Mouse (Mus musculus): ENCODE results near the gene Sfpq.
"Not testable (repeated sequence)": the region's sequence is repeated elsewhere in the genome, so short reads cannot be mapped to it uniquely, and the experiment has no call there.

Sfpq gene

GRCm38 (mm10) chr4:127021151-127021945 is at the start of gene Sfpq:
Gene Sfpq, plus strand, starts transcription at chr4:127021324.
- DNase-seq (ENCODE audit: low read depth, low spot score): peak; percentile 99

DNA sequence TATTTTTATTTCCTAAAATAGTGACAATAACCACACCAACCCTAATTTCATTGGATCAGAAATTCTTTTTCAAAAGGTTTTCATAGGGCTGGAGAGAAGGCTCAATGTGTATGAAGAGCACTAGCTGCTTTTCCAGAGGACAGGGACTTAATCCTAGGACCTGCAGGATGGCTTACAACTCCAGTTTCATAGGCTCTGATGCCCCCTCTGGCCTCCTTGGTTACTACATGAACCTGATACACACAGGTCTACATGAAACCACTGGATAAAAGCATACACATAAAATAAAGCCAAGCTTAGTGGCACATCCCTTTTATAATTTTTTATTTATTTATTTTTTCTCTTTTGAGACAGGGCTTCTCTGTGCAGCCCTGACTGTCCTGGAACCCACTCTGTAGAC is 43.7 kb upstream of the Sfpq start:
- DNase-seq (ENCODE audit: low read depth, low spot score): peak; percentile 43

GRCm38 (mm10) chr4:126978706-126979105 is 42.4 kb upstream of the Sfpq start:
- DNase-seq (ENCODE audit: low read depth, low spot score): no peak

GRCm38 (mm10) chr4:126983321-126983720 is 37.8 kb upstream of the Sfpq start:
- DNase-seq (ENCODE audit: low read depth, low spot score): no peak

DNA sequence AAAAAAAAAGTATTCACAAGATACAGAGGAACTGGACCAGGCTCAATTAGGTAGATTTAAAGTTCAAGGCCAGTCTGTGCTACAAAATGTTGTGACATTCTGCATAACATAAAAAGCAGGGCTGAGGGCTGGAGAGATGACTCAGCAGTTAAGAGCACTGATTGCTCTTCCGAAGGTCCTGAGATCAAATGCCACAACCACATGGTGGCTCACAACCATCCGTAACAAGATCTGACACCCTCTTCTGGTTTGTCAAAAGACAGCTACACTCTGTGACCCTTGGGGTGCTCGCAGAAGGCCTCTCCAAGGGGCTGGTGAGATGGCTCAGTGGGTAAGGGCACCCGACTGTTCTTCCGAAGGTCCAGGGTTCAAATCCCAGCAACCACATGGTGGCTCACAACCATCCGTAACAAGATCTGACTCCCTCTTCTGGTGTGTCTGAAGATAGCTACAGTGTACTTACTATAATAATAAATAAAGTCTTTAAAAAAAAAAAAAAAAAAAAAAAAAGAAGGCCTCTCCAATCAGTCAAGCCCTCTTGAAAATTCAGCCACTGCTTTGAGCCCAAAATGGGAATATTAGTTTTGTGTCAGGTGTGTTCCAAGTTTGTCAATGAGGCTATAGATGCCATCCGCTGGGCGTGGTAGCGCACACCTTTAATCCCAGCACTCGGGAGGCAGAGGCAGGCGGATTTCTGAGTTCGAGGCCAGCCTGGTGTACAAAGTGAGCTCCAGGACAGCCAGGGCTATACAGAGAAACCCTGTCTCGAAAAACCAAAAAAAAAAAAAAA is 37.2 kb upstream of the Sfpq start:
- not testable (repeated sequence) for DNase-seq (ENCODE audit: low read depth, low spot score)

- no peak for DNase-seq (ENCODE audit: low read depth, low spot score)
Measured at GRCm38 (mm10) chr4:126986768-126987167, 34.4 kb upstream of the Sfpq start.

DNA sequence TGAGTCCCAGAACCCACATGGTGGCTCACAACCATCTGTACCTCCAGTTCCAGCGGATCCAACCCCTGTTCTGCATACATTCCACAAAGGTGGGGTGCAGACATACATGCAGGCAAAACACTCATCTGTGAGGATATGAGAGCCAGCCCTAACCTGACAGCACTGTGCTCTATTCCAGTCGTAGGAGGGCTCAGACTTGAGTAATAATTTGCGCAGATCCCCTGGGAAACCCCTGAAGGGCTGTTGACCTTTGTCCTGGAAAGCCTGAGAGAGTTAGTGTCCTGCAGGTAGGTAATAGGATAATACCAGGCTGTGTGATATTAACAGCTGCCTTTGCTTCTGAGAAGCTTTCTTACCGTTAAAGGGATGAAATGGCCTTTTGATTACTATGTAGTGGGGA is 32.6 kb upstream of the Sfpq start:
- DNase-seq (ENCODE audit: low read depth, low spot score): no peak

DNA sequence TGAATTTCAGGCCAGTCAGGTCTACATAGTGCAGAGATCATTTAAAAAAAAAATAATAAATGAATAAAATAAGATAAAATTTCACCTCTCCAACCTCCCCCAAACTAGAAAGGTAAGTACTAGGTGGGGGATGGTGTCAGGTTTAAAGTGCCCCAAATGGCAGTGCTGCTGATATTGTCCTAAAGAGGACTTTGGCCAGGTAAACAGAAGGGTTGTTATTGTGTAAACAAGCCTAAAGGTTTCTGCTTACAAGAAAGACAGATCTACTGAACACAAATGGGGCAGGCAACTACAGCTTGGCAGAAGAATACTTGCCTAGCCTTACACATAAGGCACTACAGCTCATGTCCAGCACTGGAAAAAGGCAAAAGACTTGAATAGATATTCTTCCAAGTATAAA is 30.6 kb upstream of the Sfpq start:
- no peak for DNase-seq (ENCODE audit: low read depth, low spot score)

DNA sequence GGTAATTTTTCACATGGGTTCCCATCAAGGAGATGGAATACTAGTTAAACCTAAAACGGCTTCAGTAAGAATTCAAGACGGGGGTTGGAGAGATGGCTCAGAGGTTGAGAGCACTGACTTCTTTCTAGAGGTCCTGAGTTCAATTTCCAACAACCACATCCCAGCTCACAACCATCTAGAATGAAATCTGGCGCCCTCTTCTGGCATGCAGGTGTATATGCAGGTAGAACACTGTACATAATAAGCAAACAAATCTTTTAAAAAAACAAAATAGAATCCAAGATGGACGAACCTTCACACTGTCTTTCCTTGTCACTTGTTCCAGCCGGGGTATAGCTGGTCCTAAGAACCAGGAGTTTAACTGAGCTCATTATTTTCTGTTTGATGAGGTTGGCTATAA is 28.8 kb upstream of the Sfpq start:
- peak; percentile 63 for DNase-seq (ENCODE audit: low read depth, low spot score)

- not testable (repeated sequence) for DNase-seq (ENCODE audit: low read depth, low spot score)
Measured at GRCm38 (mm10) chr4:126999372-126999771, 21.8 kb upstream of the Sfpq start.

- peak; percentile 35 for DNase-seq (ENCODE audit: low read depth, low spot score)
Measured at GRCm38 (mm10) chr4:127000601-127001105, 20.5 kb upstream of the Sfpq start.

DNA sequence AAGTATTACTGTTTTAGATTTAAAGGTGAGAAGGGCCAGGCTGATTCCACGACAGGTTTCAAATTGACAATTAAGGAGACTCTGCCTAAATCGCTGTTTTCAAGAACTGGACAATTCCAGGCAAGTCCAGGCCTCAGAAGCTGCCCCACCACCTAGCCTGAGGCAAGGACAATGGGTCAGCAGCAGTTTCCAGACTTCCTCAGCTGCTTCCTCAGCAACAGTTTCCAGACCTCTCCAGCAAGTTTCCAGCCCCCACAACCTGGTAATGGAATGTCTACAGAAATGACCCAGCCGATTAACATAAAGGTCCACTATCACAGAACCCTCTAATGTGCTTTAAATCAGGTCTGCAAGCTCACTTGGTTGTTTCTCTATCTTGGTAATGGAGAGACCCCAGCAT is 16.7 kb upstream of the Sfpq start:
- no peak for DNase-seq (ENCODE audit: low read depth, low spot score)

DNA sequence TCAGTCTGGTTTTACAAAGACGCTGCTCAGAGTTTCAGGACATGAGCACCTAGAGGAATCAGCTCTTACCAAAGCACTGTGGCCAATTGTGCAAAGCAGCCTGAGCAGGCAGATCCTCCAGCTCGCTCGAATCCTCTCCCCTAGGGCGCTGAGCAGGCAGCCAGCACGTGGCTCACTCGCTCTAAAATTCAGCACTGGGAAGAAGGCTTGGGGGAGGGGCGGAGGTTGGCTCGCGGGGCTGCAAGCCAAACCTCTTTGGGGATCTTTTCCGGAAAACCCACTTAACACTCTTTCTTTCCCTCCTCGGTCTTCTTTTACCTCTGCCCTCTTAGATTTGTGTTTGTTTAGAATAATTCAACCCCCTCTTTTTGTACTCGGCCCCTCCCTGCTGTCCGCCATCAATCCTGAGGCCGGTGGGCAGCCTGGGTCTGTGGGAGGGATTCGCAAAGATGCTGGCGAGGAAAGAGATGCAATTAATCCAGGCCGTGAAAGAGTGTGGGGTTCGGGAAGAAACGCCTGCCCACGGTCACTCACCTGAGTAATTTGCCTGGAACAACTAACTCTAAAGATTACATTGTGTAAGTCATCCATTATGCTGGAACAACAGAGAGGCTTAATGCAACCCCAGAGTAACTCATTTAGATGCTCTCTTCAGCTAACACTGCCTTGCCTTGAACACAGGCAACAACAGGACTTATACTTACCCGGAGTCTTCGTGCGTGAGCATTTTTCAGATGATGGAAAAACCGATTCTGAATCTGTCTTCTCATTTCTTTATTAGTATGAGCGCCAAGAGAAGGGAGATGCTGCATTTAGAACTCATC is 15.8 kb upstream of the Sfpq start:
- DNase-seq (ENCODE audit: low read depth, low spot score): no peak

GRCm38 (mm10) chr4:127015294-127015993 is 5.7 kb upstream of the Sfpq start:
- peak; percentile 78 for DNase-seq (ENCODE audit: low read depth, low spot score)

GRCm38 (mm10) chr4:127016366-127016765 is 4.8 kb upstream of the Sfpq start:
- no peak for DNase-seq (ENCODE audit: low read depth, low spot score)

GRCm38 (mm10) chr4:127020411-127021150 is 543 bp upstream of the Sfpq start:
- no peak for DNase-seq (ENCODE audit: low read depth, low spot score)

GRCm38 (mm10) chr4:127021989-127022626 is 984 bp downstream of the Sfpq start:
- DNase-seq (ENCODE audit: low read depth, low spot score): peak; percentile 93

GRCm38 (mm10) chr4:127023201-127023600 is 2.1 kb downstream of the Sfpq start:
- no peak for DNase-seq (ENCODE audit: low read depth, low spot score)

- DNase-seq (ENCODE audit: low read depth, low spot score): no peak
Measured at GRCm38 (mm10) chr4:127024240-127024639, 3.1 kb downstream of the Sfpq start.

- DNase-seq (ENCODE audit: low read depth, low spot score): no peak
Measured at GRCm38 (mm10) chr4:127026826-127027225, 5.7 kb downstream of the Sfpq start.

Measured in A20 (cell line).